Mouse (Mus musculus): ENCODE results near the gene Dusp27.

The Dusp27 gene

GRCm38 (mm10) chr1:166102920-166103608 is 24.7 kb downstream of the Dusp27 start:
- no peak for DNase-seq (ENCODE audit: low spot score)

- no peak for DNase-seq (ENCODE audit: low spot score)
Observed at GRCm38 (mm10) chr1:166098120-166098519, 29.6 kb downstream of the Dusp27 start.

GRCm38 (mm10) chr1:166094462-166094861 is 33.3 kb downstream of the Dusp27 start:
- DNase-seq (ENCODE audit: low spot score): no peak

- no peak for DNase-seq (ENCODE audit: low spot score)
Observed at GRCm38 (mm10) chr1:166090306-166090705, 37.4 kb downstream of the Dusp27 start.

- DNase-seq (ENCODE audit: low spot score): no peak
Observed at GRCm38 (mm10) chr1:166089739-166090138, 38.0 kb downstream of the Dusp27 start.

GRCm38 (mm10) chr1:166089337-166089736 is 38.4 kb downstream of the Dusp27 start:
- no peak for DNase-seq (ENCODE audit: low spot score)

GRCm38 (mm10) chr1:166088446-166089170 is 39.1 kb downstream of the Dusp27 start:
- no peak for DNase-seq (ENCODE audit: low spot score)

GRCm38 (mm10) chr1:166077052-166077735 is 50.5 kb downstream of the Dusp27 start:
- no peak for DNase-seq (ENCODE audit: low spot score)

- DNase-seq (ENCODE audit: low spot score): no peak
Observed at GRCm38 (mm10) chr1:166067856-166068440, 59.8 kb downstream of the Dusp27 start.

GRCm38 (mm10) chr1:166063870-166064269 is 63.9 kb downstream of the Dusp27 start:
- no peak for DNase-seq (ENCODE audit: low spot score)

GRCm38 (mm10) chr1:166061532-166061931 is 66.2 kb downstream of the Dusp27 start:
- DNase-seq (ENCODE audit: low spot score): no peak

GRCm38 (mm10) chr1:166060406-166060805 is 67.3 kb downstream of the Dusp27 start:
- no peak for DNase-seq (ENCODE audit: low spot score)

GRCm38 (mm10) chr1:166056098-166056756 is 71.5 kb downstream of the Dusp27 start:
- DNase-seq (ENCODE audit: low spot score): peak; percentile 25

GRCm38 (mm10) chr1:166053285-166053955 is 74.3 kb downstream of the Dusp27 start:
- DNase-seq (ENCODE audit: low spot score): no peak

- DNase-seq (ENCODE audit: low spot score): no peak
Observed at GRCm38 (mm10) chr1:166049046-166049827, 78.5 kb downstream of the Dusp27 start.

- no peak for DNase-seq (ENCODE audit: low spot score)
Observed at GRCm38 (mm10) chr1:166048230-166048911, 79.4 kb downstream of the Dusp27 start.
